Mouse (Mus musculus) inflammation-experienced regulatory T-cells (primary cell): ENCODE data around the gene Asb16. TPM values are rescaled to one million over a fixed set of nuclear protein-coding genes. Genes with fewer than 3 reads are reported as not detected.

ENCODE experiments used
- polyA plus RNA-seq, 2 experiments: library from polyadenylated mRNA; unstranded; fragments of 100-300 nt; shearing (Covaris generic); gene quantifications; one replicate each; pipeline ENCODE4 v1.2.1; 2017

Asb16 gene
- not detected for polyA plus RNA-seq

DNA sequence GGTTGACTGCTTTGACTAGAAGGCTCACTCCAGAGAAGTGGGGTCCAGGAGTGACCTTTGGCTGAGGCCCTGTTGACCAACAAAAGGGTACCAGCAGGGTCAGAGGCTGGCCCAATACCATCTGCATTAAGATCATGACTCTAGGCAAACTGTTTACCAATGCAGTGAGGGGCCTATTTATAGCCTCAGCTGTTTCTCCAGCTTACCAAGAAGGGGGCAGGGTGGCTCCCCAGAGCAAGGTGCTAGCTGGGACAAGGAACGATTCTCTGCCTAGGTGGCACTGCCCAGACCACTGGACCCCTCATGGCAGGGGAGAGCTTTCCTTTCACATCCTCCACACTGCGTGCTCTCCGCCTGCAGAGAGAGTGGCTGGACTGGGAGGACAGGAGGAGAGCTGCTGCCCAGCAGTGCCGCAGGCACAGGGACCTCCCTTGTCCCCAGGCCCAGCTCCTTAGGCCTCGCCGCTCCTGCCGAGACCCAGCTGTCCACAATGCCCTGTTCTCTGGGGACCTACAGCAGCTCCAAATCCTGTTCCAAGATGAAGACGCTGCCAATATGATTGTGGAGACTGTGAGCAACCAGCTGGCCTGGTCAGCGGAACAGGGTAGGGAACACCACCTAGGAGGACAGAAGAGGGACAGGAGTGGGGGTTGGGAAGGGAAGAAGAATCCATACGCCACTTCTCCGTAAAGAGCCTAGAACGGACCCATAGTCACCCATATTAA lies at the start of gene Asb16:
TSS of gene Asb16 (plus strand) at position 224 of the 725 bp plus-strand sequence.

GRCm38 (mm10) chr11:102230006-102230741 lies 38.4 kb upstream of the Asb16 start, which contains the start of gene Hdac5:
TSS of gene Hdac5 (minus strand) at chr11:102230166.

GRCm38 (mm10) chr11:102248630-102249230 lies 19.8 kb upstream of the Asb16 start, which contains the start of gene BC030867:
TSS of gene BC030867 (plus strand) at chr11:102248882.

DNA sequence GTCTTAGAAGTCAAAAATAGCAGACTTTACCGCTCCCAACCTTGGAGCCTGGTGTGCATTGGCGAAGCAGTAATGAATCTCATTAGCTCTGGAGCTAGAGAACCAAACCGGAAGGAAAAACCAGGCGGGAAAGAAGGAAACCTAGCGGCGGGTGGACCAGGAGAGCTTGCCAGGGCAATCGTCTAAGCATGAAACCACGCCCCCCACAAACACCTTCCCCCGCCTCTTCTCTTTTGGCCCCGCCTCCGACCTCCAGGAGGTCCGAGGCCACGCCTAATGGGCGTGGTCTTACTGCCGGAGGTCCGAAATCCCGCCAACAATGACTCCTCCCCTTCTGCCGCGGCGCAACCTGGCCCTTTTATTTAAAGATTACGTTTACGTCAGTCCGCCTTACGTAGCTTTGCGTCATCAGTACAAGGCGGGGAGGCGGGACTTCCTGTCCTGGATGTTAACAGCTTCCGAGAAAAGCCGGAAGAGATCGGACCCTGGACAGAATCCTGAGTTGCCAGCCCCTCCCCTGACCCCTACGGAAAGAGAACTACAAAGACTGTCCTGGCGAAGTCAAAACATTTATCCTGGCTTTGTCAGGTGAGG lies 16.1 kb downstream of the Asb16 start, which contains the start of gene Tmub2:
TSS of gene Tmub2 (plus strand) at position 431 of the 594 bp plus-strand sequence.

GRCm38 (mm10) chr11:102296491-102297472 lies 28.2 kb downstream of the Asb16 start, which contains the start of gene Atxn7l3:
TSS of gene Atxn7l3 (minus strand) at chr11:102296631.

DNA sequence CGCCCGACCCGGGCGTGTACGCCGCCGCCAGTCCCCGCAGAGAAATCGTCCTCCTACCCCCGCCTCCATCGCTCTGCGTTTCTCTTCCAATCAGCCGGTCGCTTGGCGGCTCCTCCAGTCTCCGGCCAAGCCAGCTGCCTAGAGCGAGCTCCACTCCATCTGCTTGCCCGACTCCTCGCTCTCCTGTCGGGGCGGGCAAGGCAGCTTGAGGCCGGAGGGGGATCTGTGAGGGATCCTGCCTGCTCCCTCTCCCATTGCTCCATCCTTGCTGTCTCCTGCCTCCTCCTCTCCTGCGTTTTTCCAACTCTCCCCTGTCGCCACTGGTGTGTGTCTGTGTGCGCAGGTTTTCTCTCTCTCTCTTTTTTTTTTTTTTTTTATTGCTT lies 50.9 kb downstream of the Asb16 start, which contains the start of gene Ubtf:
TSS of gene Ubtf (minus strand) at position 333 of the 383 bp plus-strand sequence.

Other genes starting within 250 kb of the Asb16 start
- under 1 TPM in 1 of 2 experiments, not detected in 1; 0.73 TPM for gene Mpp3, start 240.3 kb upstream of the Asb16 start, polyA plus RNA-seq
- gene Cd300lg, start 227.2 kb upstream of the Asb16 start, polyA plus RNA-seq: under 1 TPM in 1 of 2 experiments, not detected in 1; 0.93 TPM
- 1 to 10 TPM; 3.1 to 4.8 TPM for gene Mpp2, start 180.2 kb upstream of the Asb16 start, polyA plus RNA-seq
- gene Ppy, start 167.4 kb upstream of the Asb16 start, polyA plus RNA-seq: not detected
- gene Pyy, start 160.9 kb upstream of the Asb16 start, polyA plus RNA-seq: not detected
- gene Nags, start 123.2 kb upstream of the Asb16 start, polyA plus RNA-seq: under 1 TPM in 1 of 2 experiments, not detected in 1; 0.89 TPM
- gene Tmem101, start 112.3 kb upstream of the Asb16 start, polyA plus RNA-seq: 10 to 100 TPM in 1 of 2 experiments, 1 to 10 TPM in 1; 7.5 to 12.3 TPM
- gene Lsm12, start 83.4 kb upstream of the Asb16 start, polyA plus RNA-seq: 10 to 100 TPM; 47.6 to 52.8 TPM
- gene G6pc3, start 79.1 kb upstream of the Asb16 start, polyA plus RNA-seq: 10 to 100 TPM; 37.7 to 48.2 TPM
- gene Hdac5, start 38.6 kb upstream of the Asb16 start, polyA plus RNA-seq: 10 to 100 TPM; 21.2 to 52.7 TPM
- 1 to 10 TPM in 1 of 2 experiments, under 1 TPM in 1; 0.36 to 1.0 TPM for gene BC030867, start 19.9 kb upstream of the Asb16 start, polyA plus RNA-seq
- 10 to 100 TPM; 58.4 to 59.3 TPM for gene Tmub2, start 16.2 kb downstream of the Asb16 start, polyA plus RNA-seq
- gene Atxn7l3, start 27.9 kb downstream of the Asb16 start, polyA plus RNA-seq: 10 to 100 TPM; 14.7 to 17.3 TPM
- 100 to 1,000 TPM; 122 to 151 TPM for gene Ubtf, start 51.0 kb downstream of the Asb16 start, polyA plus RNA-seq
- gene Slc4a1, start 97.5 kb downstream of the Asb16 start, polyA plus RNA-seq: under 1 TPM in 1 of 2 experiments, not detected in 1; 0.13 TPM
- 10 to 100 TPM; 15.9 to 27.0 TPM for gene Rundc3a, start 124.7 kb downstream of the Asb16 start, polyA plus RNA-seq
- 10 to 100 TPM; 72.9 to 85.5 TPM for gene Slc25a39, start 139.2 kb downstream of the Asb16 start, polyA plus RNA-seq
- 10 to 100 TPM; 43.3 to 59.5 TPM for gene Grn, start 161.6 kb downstream of the Asb16 start, polyA plus RNA-seq
- gene Fam171a2, start 178.9 kb downstream of the Asb16 start, polyA plus RNA-seq: under 1 TPM; 0.70 to 0.88 TPM
- 1 to 10 TPM in 1 of 2 experiments, not detected in 1; 1.4 TPM for gene Itga2b, start 201.4 kb downstream of the Asb16 start, polyA plus RNA-seq